Mouse (Mus musculus) cerebellum, adult 2 months (tissue): Measurements from ENCODE around the gene B4galnt2.

Experiments used
- CTCF ChIP-seq: fragments of 200-500 bp; IDR thresholded peaks from 2 replicates; pipeline ENCODE4 v1.5.1; 2011; ENCODE audit warnings: low read depth, mild to moderate bottlenecking, control low read depth, low read length, moderate library complexity, borderline replicate concordance; ENCODE audit not compliant: insufficient read depth
- POLR2A ChIP-seq: fragments of 200-500 bp; IDR thresholded peaks from 2 replicates; pipeline ENCODE4 v1.6.1; 2011; ENCODE audit warnings: low read length, control low read depth, borderline replicate concordance; ENCODE audit not compliant: insufficient read depth

DNA sequence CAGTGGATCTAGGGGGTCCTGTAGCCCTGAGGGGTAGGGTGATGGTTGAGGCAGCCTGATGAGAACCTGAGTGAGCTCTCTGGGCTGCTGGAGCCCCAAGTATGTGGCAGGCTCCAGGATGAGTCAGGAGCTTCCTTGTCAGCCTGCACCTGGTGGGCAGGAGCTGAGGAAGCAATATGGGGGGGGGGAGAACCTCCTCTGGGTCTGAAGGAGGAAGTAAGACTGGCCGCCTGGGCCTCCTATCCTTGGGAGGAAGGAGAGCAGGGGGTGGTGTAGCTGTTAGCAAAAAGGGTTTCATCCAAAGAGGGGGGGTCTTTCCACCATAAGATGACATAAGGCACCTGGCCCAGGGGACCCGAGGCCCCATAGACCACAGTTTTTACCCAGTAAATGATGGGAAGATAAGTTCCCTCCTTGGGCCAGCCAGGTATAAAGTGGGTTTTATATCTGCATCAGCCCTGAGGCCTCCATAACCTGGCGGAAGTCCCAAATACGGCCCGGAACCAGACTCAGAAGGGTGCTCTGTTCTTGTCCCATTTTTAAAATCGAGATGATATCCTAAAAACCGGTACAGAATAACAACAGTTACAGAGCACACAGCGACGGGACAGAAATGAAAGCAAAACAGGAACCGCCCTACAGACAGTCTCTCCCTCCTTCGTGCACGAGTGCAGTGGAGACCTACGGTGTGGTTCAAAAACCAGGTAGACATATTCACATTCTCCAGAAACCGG is 18.1 kb downstream of the B4galnt2 start:
- TF ChIP-seq CTCF: no peak
- TF ChIP-seq POLR2A: no peak
